Mouse (Mus musculus) myocyte (in vitro differentiated cells): ENCODE data around the gene Mitf.

Experiments used
- E2F4 ChIP-seq: IDR thresholded peaks from one replicate; pipeline ENCODE4 v1.6.1; 2011; ENCODE audit warnings: mild to moderate bottlenecking, control low read depth, moderate library complexity; ENCODE audit not compliant: insufficient read depth
- MAX ChIP-seq: IDR thresholded peaks from one replicate; pipeline ENCODE4 v1.6.1; 2011; ENCODE audit warnings: low read depth, mild to moderate bottlenecking, control low read depth
- POLR2A ChIP-seq: IDR thresholded peaks from one replicate; pipeline ENCODE4 v1.6.1; 2011; ENCODE audit warnings: low read depth, mild to moderate bottlenecking, control low read depth, moderate library complexity; ENCODE audit not compliant: insufficient read length
- POLR2AphosphoS2 ChIP-seq: IDR thresholded peaks from one replicate; pipeline ENCODE4 v1.6.1; 2011; ENCODE audit warnings: low read depth, control low read depth; ENCODE audit not compliant: insufficient read length
- USF1 ChIP-seq: IDR thresholded peaks from one replicate; pipeline ENCODE4 v1.6.1; 2011; ENCODE audit warnings: low read depth, mild to moderate bottlenecking, control low read depth, moderate library complexity

DNA sequence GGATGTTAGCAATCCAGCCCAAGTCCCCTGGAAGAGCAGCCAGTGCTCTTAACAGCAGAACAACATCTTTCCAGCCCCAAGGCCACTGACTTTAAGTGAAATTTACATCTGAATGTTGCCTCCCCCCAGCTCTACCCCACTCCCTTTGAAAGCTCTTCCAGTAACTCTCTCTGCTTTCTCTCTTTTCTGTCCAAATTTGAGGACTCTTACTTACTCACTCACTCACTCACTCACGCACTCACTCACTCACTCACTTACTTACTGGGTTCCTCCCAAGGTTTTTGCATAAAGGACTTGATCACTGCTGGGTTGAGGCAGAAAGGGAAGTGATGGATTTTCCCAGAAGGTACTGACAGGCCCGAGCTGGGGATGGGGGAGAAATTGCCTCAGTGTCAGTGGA lies 154.9 kb downstream of the Mitf start:
- TF ChIP-seq MAX (no peak), USF1 (no peak), POLR2A (no peak), POLR2AphosphoS2 (no peak), E2F4 (no peak)
